Comparison of ENCODE assay signal across 12 mouse cellular contexts in genomic region chr5:151054743-151055114, GRCm38 (mm10).
DNase-seq lines count a peak whose midpoint lies in the region; ATAC-seq and TF ChIP-seq lines count a peak whose summit lies in the region.
"Had no signal": no experiment of that assay in that cellular context is flagged by ENCODE, and none has a peak within 500 bp of the region (broad histone marks: within the 10 kb centered on the region; RNA-seq: fewer than 3 reads in every experiment).

No protein-coding gene starts in this region.

- 70% methylated on average over 4 of the region's 4 CpGs for WGBS in heart, embryonic 14.5 days
- 37% methylated on average over 4 of the region's 4 CpGs for WGBS in embryonic facial prominence, embryonic 15.5 days
- 63% methylated on average over 4 of the region's 4 CpGs for WGBS in olfactory bulb, adult 2 months

- H3K4me1 ChIP-seq in heart, embryonic 14.5 days (ENCODE audit: control insufficient read depth in 2 of 2, insufficient read depth in 2 of 2, low read length in 2 of 2), result peaks cover 19 to 34% of the 10 kb centered on the region in 2 experiments
- peaks cover 25% of the 10 kb centered on the region; the same call in 1 of the 2 replicates for H3K4me1 ChIP-seq in embryonic facial prominence, embryonic 15.5 days
- no peaks in the 10 kb centered on the region for H3K4me1 ChIP-seq in olfactory bulb, adult 2 months (ENCODE audit: control insufficient read depth, insufficient read depth, low read length)

- no peak for DNase-seq in heart, postnatal 36 days
- DNase-seq in left cerebral cortex, adult 2 months (ENCODE audit: extremely low spot score in 1 of 2, low spot score in 2 of 2), result no peak
- DNase-seq in left cerebral cortex, adult 11 months (ENCODE audit: low spot score), result no peak
- no peak for DNase-seq in gastrocnemius, postnatal 4 days (ENCODE audit: low spot score in 2 of 2)
- no peak for DNase-seq in cerebellum, adult 11-12 months
- DNase-seq: cerebellum, postnatal 25 days had no signal

- peaks cover 3% of the 10 kb centered on the region for H3K9me3 ChIP-seq in heart, embryonic 14.5 days (ENCODE audit: control insufficient read depth, low read length)
- 0 out of 2 replicates have a peak, but pooled peaks cover 7% of the 10 kb centered on the region for H3K9me3 ChIP-seq in embryonic facial prominence, embryonic 15.5 days (replicated peaks)
- H3K9me3 ChIP-seq: liver, embryonic 12.5 days had no signal

- H3K4me3 ChIP-seq in heart, embryonic 14.5 days (ENCODE audit: control insufficient read depth in 1 of 2, insufficient read depth in 1 of 2, low read depth in 1 of 2, low read length in 2 of 2), result no peak overlapping the region
- no peak overlapping the region for H3K4me3 ChIP-seq in left cerebral cortex, adult 2 months
- no peak overlapping the region for H3K4me3 ChIP-seq in embryonic facial prominence, embryonic 15.5 days (replicated peaks)
- no peak overlapping the region for H3K4me3 ChIP-seq in olfactory bulb, adult 2 months (ENCODE audit: insufficient read depth, low read depth, low read length)
- H3K4me3 ChIP-seq: liver, embryonic 12.5 days had no signal

- no peak for TF ChIP-seq CTCF in left cerebral cortex, adult 2 months (IDR thresholded peaks at IDR 0.05)
- TF ChIP-seq CTCF in olfactory bulb, adult 2 months (IDR thresholded peaks at IDR 0.05; ENCODE audit: insufficient read depth, low read depth, low read length), result no peak

- H3K36me3 ChIP-seq in heart, embryonic 14.5 days (ENCODE audit: control insufficient read depth, insufficient read depth, low read length), result peaks cover 18% of the 10 kb centered on the region; the same call in 1 of the 2 replicates
- peaks cover 10% of the 10 kb centered on the region; the same call in 1 of the 2 replicates for H3K36me3 ChIP-seq in embryonic facial prominence, embryonic 15.5 days

- H3K27ac ChIP-seq in heart, embryonic 14.5 days (replicated peaks in 1 of 2; ENCODE audit: control insufficient read depth in 1 of 2, insufficient read depth in 1 of 2, low read depth in 2 of 2, low read length in 2 of 2), result peak overlapping the region; percentile 11 to 24; a peak in 2 of 4 replicates
- peak overlapping the region; percentile 62 for H3K27ac ChIP-seq in left cerebral cortex, adult 2 months
- H3K27ac ChIP-seq in embryonic facial prominence, embryonic 15.5 days (replicated peaks), result peak overlapping the region; percentile 29; the same call in 1 of the 2 replicates
- 0 out of 2 replicates have a peak overlapping the region, but pooled peaks have one; percentile 21 for H3K27ac ChIP-seq in olfactory bulb, adult 2 months (ENCODE audit: insufficient read depth, low read depth, low read length)
- H3K27ac ChIP-seq: liver, embryonic 12.5 days had no signal

- no peak overlapping the region for H3K9ac ChIP-seq in heart, embryonic 14.5 days (ENCODE audit: low read length)
- no peak overlapping the region for H3K9ac ChIP-seq in embryonic facial prominence, embryonic 15.5 days
- H3K9ac ChIP-seq: liver, embryonic 12.5 days had no signal

- ATAC-seq in heart, embryonic 14.5 days (ENCODE audit: insufficient number of reproducible peaks, insufficient read depth, low FRiP score, low read depth), result no peak
- ATAC-seq in embryonic facial prominence, embryonic 15.5 days (ENCODE audit: insufficient number of reproducible peaks, low FRiP score, low TSS enrichment, low read depth), result no peak
- ATAC-seq: CD4-positive, CD25-positive, alpha-beta regulatory T cell, adult 4 months; liver, embryonic 12.5 days had no signal

- no peak for TF ChIP-seq POLR2A in olfactory bulb, adult 2 months (IDR thresholded peaks at IDR 0.05; ENCODE audit: insufficient read depth, low read depth, low read length)

- no peak overlapping the region for H3K4me2 ChIP-seq in heart, embryonic 14.5 days (ENCODE audit: low read length)
- H3K4me2 ChIP-seq in embryonic facial prominence, embryonic 15.5 days (replicated peaks), result no peak overlapping the region
- H3K4me2 ChIP-seq: heart, embryonic 11.5 days; liver, embryonic 12.5 days had no signal

- intact Hi-C loops in heart, postnatal 36 days (cut with DNase I), result loop anchor here (5.0 kb wide), 3 partner anchors 193 to 313 kb away; no protein-coding TSS in a partner anchor
- intact Hi-C loops in left cerebral cortex, adult 2 months (cut with DNase I), result loop anchor here (5.0 to 10.0 kb wide), 3 partner anchors 83 to 380 kb away; partner anchors contain the start of gene Pds5b

- H3K27me3 ChIP-seq in heart, embryonic 14.5 days (ENCODE audit: control insufficient read depth, insufficient read depth, low read length), result no peaks in the 10 kb centered on the region
- no peaks in the 10 kb centered on the region for H3K27me3 ChIP-seq in embryonic facial prominence, embryonic 15.5 days
- H3K27me3 ChIP-seq: liver, embryonic 12.5 days had no signal
